Mouse (Mus musculus): Measurements from ENCODE around the gene Troap. TPM values are rescaled to one million over a fixed set of nuclear protein-coding genes. Genes with fewer than 3 reads are reported as not detected.

Troap gene
- polyA plus RNA-seq, 1 experiment from 2014 or later = 23.8 TPM

GRCm38 (mm10) chr15:99114312-99115064, 40.1 kb downstream of the Troap start:
- DNase-seq (ENCODE audit: low spot score) (no peak), ATAC-seq (replicated peaks; ENCODE audit: insufficient number of reproducible peaks, low FRiP score, low TSS enrichment, low read depth) (no peak)
- H3K4me2 ChIP-seq (ENCODE audit: low read depth, low read length) = no peak overlapping the region
- 43% methylated on average over 14 of the region's 14 CpGs for WGBS
- no peaks in the 10 kb centered on the region for H3K9me3 ChIP-seq (replicated peaks; ENCODE audit: control insufficient read depth, low read length)
- no peaks in the 10 kb centered on the region for H3K27me3 ChIP-seq (ENCODE audit: control insufficient read depth, insufficient read depth, low read length)
- no peaks in the 10 kb centered on the region for H3K4me1 ChIP-seq (ENCODE audit: control insufficient read depth, insufficient read depth, low read length)
- H3K36me3 ChIP-seq (replicated peaks; ENCODE audit: control insufficient read depth, insufficient read depth, low read depth, low read length) = no peaks in the 10 kb centered on the region
- H3K9ac ChIP-seq (replicated peaks; ENCODE audit: low read length) = no peak overlapping the region
- no peak overlapping the region for H3K4me3 ChIP-seq (ENCODE audit: low read depth, low read length)
- H3K27ac ChIP-seq (replicated peaks; ENCODE audit: low read depth, low read length) = no peak overlapping the region

GRCm38 (mm10) chr15:99115065-99115423, 40.7 kb downstream of the Troap start:
- no peaks in the 10 kb centered on the region for H3K4me1 ChIP-seq (ENCODE audit: control insufficient read depth, insufficient read depth, low read length)
- H3K27ac ChIP-seq (replicated peaks; ENCODE audit: low read depth, low read length) = no peak overlapping the region
- no peaks in the 10 kb centered on the region for H3K36me3 ChIP-seq (replicated peaks; ENCODE audit: control insufficient read depth, insufficient read depth, low read depth, low read length)
- ATAC-seq (replicated peaks; ENCODE audit: insufficient number of reproducible peaks, low FRiP score, low TSS enrichment, low read depth) (no peak), DNase-seq (ENCODE audit: low spot score) (no peak)
- 87% methylated on average over 7 of the region's 7 CpGs for whole genome bisulfite sequencing
- no peaks in the 10 kb centered on the region for H3K9me3 ChIP-seq (replicated peaks; ENCODE audit: control insufficient read depth, low read length)
- H3K27me3 ChIP-seq (ENCODE audit: control insufficient read depth, insufficient read depth, low read length) = no peaks in the 10 kb centered on the region
- H3K9ac ChIP-seq (replicated peaks; ENCODE audit: low read length) = no peak overlapping the region
- no peak overlapping the region for H3K4me3 ChIP-seq (ENCODE audit: low read depth, low read length)
- no peak overlapping the region for H3K4me2 ChIP-seq (ENCODE audit: low read depth, low read length)

- Histone ChIP-seq H3K9ac (replicated peaks; ENCODE audit: low read length) (no peak overlapping the region), H3K27me3 (ENCODE audit: control insufficient read depth, insufficient read depth, low read length) (no peaks in the 10 kb centered on the region), H3K36me3 (replicated peaks; ENCODE audit: control insufficient read depth, insufficient read depth, low read depth, low read length) (no peaks in the 10 kb centered on the region), H3K27ac (replicated peaks; ENCODE audit: low read depth, low read length) (no peak overlapping the region), H3K4me2 (ENCODE audit: low read depth, low read length) (no peak overlapping the region), H3K4me1 (ENCODE audit: control insufficient read depth, insufficient read depth, low read length) (no peaks in the 10 kb centered on the region), H3K9me3 (replicated peaks; ENCODE audit: control insufficient read depth, low read length) (no peaks in the 10 kb centered on the region), H3K4me3 (ENCODE audit: low read depth, low read length) (no peak overlapping the region)
- no peak for DNase-seq (ENCODE audit: low spot score)
- 55% methylated on average over 11 of the region's 11 CpGs for WGBS
- no peak for ATAC-seq (replicated peaks; ENCODE audit: insufficient number of reproducible peaks, low FRiP score, low TSS enrichment, low read depth)
Observed at GRCm38 (mm10) chr15:99116539-99116938, 42.2 kb downstream of the Troap start.

GRCm38 (mm10) chr15:99120814-99121213, 46.4 kb downstream of the Troap start:
- no peak overlapping the region for H3K4me3 ChIP-seq (ENCODE audit: low read depth, low read length)
- ATAC-seq (replicated peaks; ENCODE audit: insufficient number of reproducible peaks, low FRiP score, low TSS enrichment, low read depth) = no peak
- no peak for DNase-seq (ENCODE audit: low spot score)
- no peaks in the 10 kb centered on the region for H3K4me1 ChIP-seq (ENCODE audit: control insufficient read depth, insufficient read depth, low read length)
- no peak overlapping the region for H3K27ac ChIP-seq (replicated peaks; ENCODE audit: low read depth, low read length)
- 7% methylated on average over 11 of the region's 11 CpGs for WGBS
- no peaks in the 10 kb centered on the region for H3K27me3 ChIP-seq (ENCODE audit: control insufficient read depth, insufficient read depth, low read length)
- H3K9ac ChIP-seq (replicated peaks; ENCODE audit: low read length) = peak overlapping the region; percentile 34; the same call in 1 of the 2 replicates
- H3K9me3 ChIP-seq (replicated peaks; ENCODE audit: control insufficient read depth, low read length) = no peaks in the 10 kb centered on the region
- no peak overlapping the region for H3K4me2 ChIP-seq (ENCODE audit: low read depth, low read length)
- no peaks in the 10 kb centered on the region for H3K36me3 ChIP-seq (replicated peaks; ENCODE audit: control insufficient read depth, insufficient read depth, low read depth, low read length)

GRCm38 (mm10) chr15:99122642-99123041, 48.3 kb downstream of the Troap start:
- H3K27ac ChIP-seq (replicated peaks; ENCODE audit: low read depth, low read length) = no peak overlapping the region
- 80% methylated on average over 2 of the region's 2 CpGs for WGBS
- no peak overlapping the region for H3K4me2 ChIP-seq (ENCODE audit: low read depth, low read length)
- no peaks in the 10 kb centered on the region for H3K36me3 ChIP-seq (replicated peaks; ENCODE audit: control insufficient read depth, insufficient read depth, low read depth, low read length)
- H3K4me1 ChIP-seq (ENCODE audit: control insufficient read depth, insufficient read depth, low read length) = no peaks in the 10 kb centered on the region
- DNase-seq (ENCODE audit: low spot score) (no peak), ATAC-seq (replicated peaks; ENCODE audit: insufficient number of reproducible peaks, low FRiP score, low TSS enrichment, low read depth) (no peak)
- no peak overlapping the region for H3K9ac ChIP-seq (replicated peaks; ENCODE audit: low read length)
- H3K9me3 ChIP-seq (replicated peaks; ENCODE audit: control insufficient read depth, low read length) = no peaks in the 10 kb centered on the region
- no peaks in the 10 kb centered on the region for H3K27me3 ChIP-seq (ENCODE audit: control insufficient read depth, insufficient read depth, low read length)
- no peak overlapping the region for H3K4me3 ChIP-seq (ENCODE audit: low read depth, low read length)

GRCm38 (mm10) chr15:99125711-99126080, 51.3 kb downstream of the Troap start, which contains the start of gene Spats2:
Gene Spats2, plus strand, starts transcription at chr15:99125916.
- Histone ChIP-seq H3K36me3 (replicated peaks; ENCODE audit: control insufficient read depth, insufficient read depth, low read depth, low read length) (no peaks in the 10 kb centered on the region), H3K4me2 (ENCODE audit: low read depth, low read length) (peak within 1 kb of the TSS; percentile 45), H3K4me3 (ENCODE audit: low read depth, low read length) (peak within 1 kb of the TSS; percentile 83), H3K4me1 (ENCODE audit: control insufficient read depth, insufficient read depth, low read length) (peaks cover 5% of the 10 kb centered on the region), H3K27me3 (ENCODE audit: control insufficient read depth, insufficient read depth, low read length) (no peaks in the 10 kb centered on the region), H3K9ac (replicated peaks; ENCODE audit: low read length) (peak within 1 kb of the TSS; percentile 92), H3K9me3 (replicated peaks; ENCODE audit: control insufficient read depth, low read length) (no peaks in the 10 kb centered on the region), H3K27ac (replicated peaks; ENCODE audit: low read depth, low read length) (peak within 1 kb of the TSS; percentile 89)
- DNase-seq (ENCODE audit: low spot score) = no peak
- WGBS = 4% methylated on average over 12 of the region's 12 CpGs
- ATAC-seq (replicated peaks; ENCODE audit: insufficient number of reproducible peaks, low FRiP score, low TSS enrichment, low read depth) = no peak; the same call in 1 of the 2 replicates

GRCm38 (mm10) chr15:99126081-99126815, 51.9 kb downstream of the Troap start:
- no peaks in the 10 kb centered on the region for H3K9me3 ChIP-seq (replicated peaks; ENCODE audit: control insufficient read depth, low read length)
- H3K27me3 ChIP-seq (ENCODE audit: control insufficient read depth, insufficient read depth, low read length) = no peaks in the 10 kb centered on the region
- peak overlapping the region; percentile 45 for H3K4me2 ChIP-seq (ENCODE audit: low read depth, low read length)
- H3K4me1 ChIP-seq (ENCODE audit: control insufficient read depth, insufficient read depth, low read length) = peaks cover 5% of the 10 kb centered on the region
- WGBS = under 1% methylated on average over 72 of the region's 115 CpGs
- H3K27ac ChIP-seq (replicated peaks; ENCODE audit: low read depth, low read length) = peak overlapping the region; percentile 89
- no peaks in the 10 kb centered on the region for H3K36me3 ChIP-seq (replicated peaks; ENCODE audit: control insufficient read depth, insufficient read depth, low read depth, low read length)
- H3K4me3 ChIP-seq (ENCODE audit: low read depth, low read length) = peak overlapping the region; percentile 83
- DNase-seq (ENCODE audit: low spot score) (peak; percentile 96), ATAC-seq (replicated peaks; ENCODE audit: insufficient number of reproducible peaks, low FRiP score, low TSS enrichment, low read depth) (peak; percentile 89)
- H3K9ac ChIP-seq (replicated peaks; ENCODE audit: low read length) = peak overlapping the region; percentile 92

- Histone ChIP-seq H3K9ac (replicated peaks; ENCODE audit: low read length) (peak overlapping the region; percentile 92), H3K27ac (replicated peaks; ENCODE audit: low read depth, low read length) (peak overlapping the region; percentile 89), H3K4me2 (ENCODE audit: low read depth, low read length) (peak overlapping the region; percentile 45), H3K36me3 (replicated peaks; ENCODE audit: control insufficient read depth, insufficient read depth, low read depth, low read length) (no peaks in the 10 kb centered on the region), H3K27me3 (ENCODE audit: control insufficient read depth, insufficient read depth, low read length) (no peaks in the 10 kb centered on the region), H3K4me1 (ENCODE audit: control insufficient read depth, insufficient read depth, low read length) (peaks cover 5% of the 10 kb centered on the region), H3K4me3 (ENCODE audit: low read depth, low read length) (peak overlapping the region; percentile 83), H3K9me3 (replicated peaks; ENCODE audit: control insufficient read depth, low read length) (no peaks in the 10 kb centered on the region)
- WGBS = under 1% methylated on average over 31 of the region's 35 CpGs
- ATAC-seq (replicated peaks; ENCODE audit: insufficient number of reproducible peaks, low FRiP score, low TSS enrichment, low read depth) = no peak; the same call in 1 of the 2 replicates
- peak; percentile 66 for DNase-seq (ENCODE audit: low spot score)
Observed at GRCm38 (mm10) chr15:99126816-99127365, 52.5 kb downstream of the Troap start.
